Mouse (Mus musculus) cerebellum, adult (tissue): ENCODE data around the gene Stxbp1.

Source experiments
- ATAC-seq: cut with Nextera tagmentation; 2 replicates; pipeline ENCODE4 v1.9.2; 2017; ENCODE audit warnings: mild to moderate bottlenecking, moderate library complexity, mixed read lengths; ENCODE audit not compliant: insufficient number of reproducible peaks, low FRiP score, low TSS enrichment

Gene Stxbp1

DNA sequence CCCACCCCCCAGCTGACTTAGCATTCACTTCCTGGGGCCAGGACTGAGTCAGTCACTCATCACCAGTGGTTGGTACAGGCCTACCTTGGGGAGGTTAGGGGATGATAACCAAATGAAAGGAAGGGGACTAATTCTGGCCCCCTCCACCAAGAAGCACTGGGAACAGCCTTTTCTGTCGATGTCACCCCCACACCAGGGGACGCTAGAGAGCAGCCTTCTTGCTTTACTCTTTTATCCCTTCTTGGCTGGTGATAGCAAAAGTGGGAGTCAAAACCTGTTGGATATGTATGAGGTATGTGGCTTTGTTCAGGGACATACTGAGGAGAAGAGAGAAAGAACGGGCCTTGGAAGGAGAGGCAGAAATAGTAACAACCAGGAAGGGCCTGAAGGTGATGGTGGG, 83.7 kb downstream of the Stxbp1 start:
- no peak for ATAC-seq

DNA sequence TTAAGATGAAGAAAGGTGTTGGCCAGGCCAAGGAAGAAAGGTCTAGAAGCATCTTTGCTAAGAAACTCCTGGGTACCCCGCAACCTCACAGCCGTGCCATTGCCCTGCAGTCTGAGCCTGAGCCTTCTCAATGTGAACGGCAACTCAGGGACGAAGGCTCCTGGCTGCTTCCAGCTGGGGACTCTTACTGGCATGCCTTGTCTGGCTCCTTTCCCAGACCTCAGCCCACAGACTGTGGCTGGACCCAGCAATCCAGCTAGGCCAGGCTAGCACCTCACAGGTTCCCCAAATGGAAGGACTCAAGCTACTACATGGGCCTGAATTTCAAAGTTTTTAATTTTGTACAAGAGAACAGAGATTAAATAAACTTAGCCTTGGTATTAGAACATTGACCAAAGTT, 85.2 kb downstream of the Stxbp1 start:
- no peak for ATAC-seq

DNA sequence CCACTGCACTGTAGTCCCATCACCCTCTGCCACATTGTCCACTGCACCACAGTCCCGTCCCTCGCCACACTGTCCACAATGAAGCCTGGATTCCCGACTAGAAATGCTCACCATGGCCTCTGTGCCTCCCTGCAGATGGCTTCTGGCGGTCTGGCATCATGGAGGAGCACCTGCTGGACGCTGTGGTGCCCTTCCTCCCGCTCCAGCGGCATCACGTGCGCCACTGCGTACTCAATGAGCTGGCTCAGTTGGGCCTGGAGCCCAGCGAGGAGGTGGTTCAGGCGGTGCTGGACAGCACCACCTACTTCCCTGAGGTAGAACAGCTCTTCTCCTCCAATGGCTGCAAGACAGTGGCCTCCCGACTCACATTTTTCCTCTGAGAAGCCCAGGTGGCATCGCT, 85.7 kb downstream of the Stxbp1 start:
- ATAC-seq, result no peak

DNA sequence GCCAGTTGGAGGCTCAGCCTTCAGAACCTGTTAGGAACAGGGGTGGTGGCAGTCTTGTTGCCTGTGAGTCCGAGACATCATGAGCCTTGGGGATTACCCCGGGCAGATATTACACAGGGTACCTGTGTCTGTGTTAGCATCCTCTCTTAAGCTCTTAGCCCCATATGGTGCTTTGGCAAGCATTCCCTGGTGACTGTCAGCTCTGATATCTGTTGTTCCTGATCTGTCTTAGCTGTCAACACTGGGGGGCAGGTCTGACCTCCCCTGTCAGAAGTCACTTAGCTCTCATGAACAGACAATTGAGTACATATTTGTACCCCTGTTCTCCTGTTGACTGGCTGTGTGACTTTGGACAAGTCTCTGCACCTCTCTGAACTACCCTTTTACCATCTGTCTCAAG, 88.0 kb downstream of the Stxbp1 start:
- ATAC-seq, result no peak

DNA sequence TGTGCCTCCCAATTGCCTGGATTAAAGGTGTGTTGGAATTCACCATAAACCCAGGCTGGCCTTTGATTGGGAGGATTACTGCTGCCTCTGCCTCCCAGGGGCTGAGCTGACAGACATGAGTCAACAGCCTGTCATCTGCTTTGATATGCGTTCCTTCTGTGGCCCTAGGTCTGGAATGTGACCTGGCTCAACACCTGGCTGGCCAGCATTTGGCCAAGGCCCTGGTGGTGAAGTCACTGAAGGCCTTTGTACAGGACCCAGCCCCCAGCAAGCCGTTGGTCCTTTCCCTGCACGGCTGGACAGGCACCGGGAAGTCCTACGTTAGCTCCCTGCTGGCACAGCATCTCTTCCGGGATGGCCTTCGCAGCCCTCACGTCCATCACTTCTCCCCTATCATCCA, 88.5 kb downstream of the Stxbp1 start:
- ATAC-seq, result no peak

DNA sequence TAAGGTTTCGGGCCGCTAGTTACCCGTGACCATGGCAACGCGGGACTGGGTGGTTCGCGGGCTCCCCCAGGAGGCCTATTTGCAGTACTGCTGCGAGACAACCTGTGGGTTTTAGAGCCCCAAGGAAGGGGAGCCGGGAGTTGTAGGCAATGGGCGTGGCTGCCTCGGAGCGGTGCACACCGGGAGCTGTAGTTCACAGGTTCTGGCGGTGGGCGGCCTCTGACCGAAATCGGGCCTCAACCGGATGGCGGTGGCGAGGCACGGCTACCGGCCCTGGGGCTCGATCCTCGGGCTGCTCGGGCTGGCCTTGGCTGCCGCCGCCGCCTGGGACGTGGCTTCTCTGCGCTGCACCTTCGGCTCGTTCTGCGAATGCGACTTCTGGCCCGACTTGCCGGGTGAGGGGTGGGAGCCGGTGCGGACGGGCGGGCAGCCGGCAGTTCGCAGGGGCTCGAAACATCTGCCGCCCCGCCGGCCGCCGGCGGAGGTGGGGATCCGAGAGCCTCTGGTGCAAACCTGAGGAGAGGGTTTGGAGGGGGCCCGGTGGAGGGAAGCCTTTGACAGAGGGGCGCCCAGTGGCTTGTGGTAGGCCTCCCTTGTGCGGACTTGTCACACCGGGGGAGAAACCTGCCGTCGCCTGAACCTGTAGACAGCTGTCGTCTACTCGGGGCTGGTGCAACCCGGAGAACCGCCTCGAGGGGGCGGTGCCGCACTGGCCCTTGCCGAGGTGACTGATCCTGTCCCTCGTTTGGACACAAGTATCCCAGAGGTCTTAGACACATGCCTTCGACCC, 89.8 kb downstream of the Stxbp1 start, which contains the start of gene Tor2a:
TSS of gene Tor2a (plus strand) at position 179 of the 790 bp plus-strand sequence.
- peak; percentile 92 for ATAC-seq

DNA sequence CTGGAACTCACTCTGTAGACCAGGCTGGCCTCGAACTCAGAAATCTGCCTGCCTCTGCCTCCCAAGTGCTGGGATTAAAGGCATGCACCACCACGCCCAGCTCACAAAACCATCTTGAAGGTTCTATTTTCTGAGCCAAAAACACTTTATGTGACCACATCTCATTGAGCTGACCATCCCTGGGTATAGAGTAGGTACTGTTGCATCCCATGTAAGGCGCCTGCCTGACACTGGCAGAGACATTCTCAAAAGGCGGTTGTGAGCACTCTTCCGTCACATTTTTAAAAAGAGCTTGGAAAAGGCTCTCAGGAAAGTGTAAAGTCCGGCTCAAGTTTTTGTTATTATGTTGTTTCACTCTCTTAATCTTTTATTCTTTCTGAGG, 90.4 kb downstream of the Stxbp1 start:
- 0 out of 2 replicates have a peak, but pooled peaks have one; percentile 2 for ATAC-seq

DNA sequence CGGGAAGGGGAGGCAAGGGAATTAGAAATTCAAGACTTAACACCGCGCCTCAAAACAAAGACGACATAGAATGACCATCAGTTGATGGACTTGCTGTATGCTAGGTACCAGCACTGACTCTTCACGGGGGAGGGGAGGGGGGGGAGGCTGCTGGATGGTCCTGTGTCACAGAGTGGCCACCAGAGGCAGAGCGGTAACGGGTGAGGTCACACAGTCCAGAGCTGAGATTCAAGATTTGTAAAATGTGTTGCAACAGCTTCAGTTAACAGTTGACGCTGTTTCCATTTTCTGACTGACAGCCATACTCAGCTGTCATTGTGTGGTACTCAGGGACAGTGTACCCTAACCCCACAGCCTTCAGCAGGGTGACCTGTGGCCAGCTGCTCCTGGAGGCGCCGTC, 94.9 kb downstream of the Stxbp1 start:
- no peak for ATAC-seq

DNA sequence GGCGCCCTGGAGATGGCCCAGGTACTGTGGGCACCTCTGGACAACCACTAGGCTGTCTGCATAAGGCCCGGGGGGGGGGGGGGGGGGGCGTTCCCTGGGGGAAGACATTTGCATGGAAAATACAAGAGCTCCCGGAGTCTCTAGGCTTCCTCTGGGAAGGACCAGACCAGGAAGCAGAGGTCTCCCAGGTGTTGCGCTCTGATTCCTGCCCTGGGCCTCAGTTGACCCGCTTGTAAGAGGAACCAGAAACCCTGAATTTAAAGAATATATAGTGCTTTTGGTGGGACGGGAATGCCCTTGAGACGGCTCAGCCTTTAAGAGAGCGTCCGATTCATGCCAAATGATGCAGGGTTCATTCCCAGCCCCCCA, 95.4 kb downstream of the Stxbp1 start:
- no peak for ATAC-seq

DNA sequence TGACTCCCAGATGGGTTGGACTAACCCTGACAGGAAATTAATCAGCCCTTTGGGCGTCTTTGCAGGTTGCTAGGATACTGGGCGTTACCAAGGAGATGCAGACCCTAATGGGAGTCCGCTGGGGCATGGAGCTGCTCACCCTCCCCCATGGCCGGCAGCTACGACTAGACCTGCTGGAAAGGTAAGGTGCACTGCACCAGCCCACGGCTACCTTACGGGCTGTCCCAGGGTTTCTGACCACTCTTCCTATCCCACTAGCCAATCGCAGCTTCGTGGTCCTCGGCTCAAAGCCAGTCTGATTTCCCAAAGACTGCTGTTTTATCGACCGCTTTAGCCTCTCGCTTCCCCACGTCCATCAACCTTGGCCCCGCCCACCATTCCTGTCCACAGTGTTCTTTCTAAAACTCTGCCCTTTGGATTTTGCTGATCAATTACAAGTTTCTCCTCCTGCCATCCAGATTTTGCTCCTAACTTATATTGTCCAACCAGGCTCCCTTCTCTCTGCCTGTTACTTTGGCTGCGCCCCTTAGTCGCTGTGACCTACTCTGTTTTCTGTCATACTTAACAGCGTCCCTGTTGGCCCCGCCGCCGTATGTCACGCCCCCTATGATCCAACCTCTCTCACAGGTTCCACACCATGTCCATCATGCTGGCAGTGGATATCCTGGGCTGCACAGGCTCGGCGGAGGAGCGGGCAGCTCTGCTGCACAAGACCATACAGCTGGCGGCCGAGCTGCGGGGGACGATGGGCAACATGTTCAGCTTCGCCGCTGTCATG, 96.0 kb downstream of the Stxbp1 start:
- no peak for ATAC-seq

DNA sequence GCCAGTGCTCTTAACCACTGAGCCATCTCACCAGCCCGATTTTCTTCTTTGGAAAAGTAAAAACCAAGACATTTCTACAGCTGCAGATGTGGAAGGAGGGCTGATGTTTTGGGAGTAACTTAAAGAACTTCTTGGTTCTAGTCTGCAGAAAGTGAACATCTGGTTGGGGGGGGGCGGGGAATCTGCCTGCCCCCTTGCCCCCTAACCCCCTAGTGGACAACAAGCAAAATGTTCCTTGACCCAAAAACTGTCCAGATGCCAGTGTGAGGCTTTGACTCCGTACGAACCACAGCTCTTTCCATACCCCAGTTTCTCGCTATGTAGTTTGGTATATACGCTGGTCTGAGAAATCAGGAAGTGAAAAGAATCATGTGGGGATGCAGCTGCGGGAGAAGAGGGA, 96.8 kb downstream of the Stxbp1 start:
- no peak for ATAC-seq

DNA sequence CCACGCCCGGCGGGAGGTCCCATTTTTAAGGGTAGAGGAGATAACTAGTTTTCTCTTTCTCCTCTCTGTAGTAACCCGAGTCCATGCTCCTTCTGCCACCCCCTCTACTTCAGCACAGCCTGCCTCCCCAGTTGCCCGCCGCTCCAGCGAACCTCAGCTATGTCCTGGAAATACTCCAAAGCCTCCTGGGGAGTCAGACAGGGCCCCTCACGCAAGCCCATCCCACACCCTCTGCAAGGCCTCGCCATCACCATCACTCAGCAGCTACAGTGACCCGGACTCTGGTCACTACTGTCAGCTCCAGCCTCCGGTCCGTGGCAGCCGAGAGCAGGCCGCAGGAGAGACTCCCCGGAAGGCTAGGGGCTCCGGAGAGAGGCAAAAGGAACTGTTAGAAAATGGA, 98.0 kb downstream of the Stxbp1 start:
- no peak for ATAC-seq

DNA sequence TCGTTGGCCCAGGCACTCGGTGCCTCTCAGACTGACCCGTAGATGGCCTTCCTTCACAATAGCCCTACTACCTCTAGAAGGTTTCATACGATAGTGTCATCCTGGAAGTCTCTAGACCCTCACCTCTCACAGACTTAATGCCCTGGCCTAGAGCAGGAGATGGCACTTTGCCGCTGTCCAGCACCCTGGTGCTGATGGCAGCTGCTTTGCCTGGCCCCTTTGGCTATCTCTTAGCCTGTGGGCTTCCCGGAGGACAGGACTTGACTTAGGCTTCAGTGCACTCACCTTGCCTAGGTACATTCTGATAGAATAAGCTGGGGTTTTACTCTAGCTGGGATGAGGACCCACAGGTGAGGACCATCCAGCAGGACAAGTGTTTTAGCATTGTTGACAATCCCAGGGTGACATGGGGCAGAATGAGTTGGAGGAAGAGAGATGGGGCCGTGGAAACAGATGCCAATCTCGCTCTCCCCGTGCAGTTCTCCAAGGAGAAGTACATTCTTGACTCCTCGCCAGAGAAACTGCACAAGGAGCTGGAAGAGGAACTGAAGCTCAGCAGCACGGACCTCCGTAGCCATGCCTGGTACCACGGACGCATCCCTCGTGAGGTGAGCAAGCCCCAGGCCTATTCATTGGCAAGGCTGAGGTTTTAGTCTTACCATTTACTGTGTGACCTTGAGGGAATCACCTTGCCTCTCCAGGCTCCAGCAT, 102.6 kb downstream of the Stxbp1 start:
- no peak for ATAC-seq

DNA sequence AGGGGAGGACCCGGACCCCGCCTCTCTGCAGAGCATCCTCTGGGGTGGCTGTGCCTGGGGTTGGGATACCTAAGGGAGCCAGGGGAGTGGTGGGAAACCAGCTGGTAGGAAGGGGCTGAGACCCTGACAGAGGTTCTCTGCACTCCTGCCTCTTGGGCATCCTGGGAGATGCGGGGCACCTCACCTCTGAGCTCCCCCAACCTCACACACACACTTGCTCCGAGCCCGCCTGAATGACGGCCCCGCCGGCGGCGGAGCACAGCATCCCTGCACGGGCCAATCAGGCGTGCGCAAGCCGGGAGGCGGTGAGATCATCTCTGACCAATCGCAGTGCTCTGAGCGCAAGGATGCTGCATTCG, 104.9 kb downstream of the Stxbp1 start:
- peak; percentile 91 for ATAC-seq

DNA sequence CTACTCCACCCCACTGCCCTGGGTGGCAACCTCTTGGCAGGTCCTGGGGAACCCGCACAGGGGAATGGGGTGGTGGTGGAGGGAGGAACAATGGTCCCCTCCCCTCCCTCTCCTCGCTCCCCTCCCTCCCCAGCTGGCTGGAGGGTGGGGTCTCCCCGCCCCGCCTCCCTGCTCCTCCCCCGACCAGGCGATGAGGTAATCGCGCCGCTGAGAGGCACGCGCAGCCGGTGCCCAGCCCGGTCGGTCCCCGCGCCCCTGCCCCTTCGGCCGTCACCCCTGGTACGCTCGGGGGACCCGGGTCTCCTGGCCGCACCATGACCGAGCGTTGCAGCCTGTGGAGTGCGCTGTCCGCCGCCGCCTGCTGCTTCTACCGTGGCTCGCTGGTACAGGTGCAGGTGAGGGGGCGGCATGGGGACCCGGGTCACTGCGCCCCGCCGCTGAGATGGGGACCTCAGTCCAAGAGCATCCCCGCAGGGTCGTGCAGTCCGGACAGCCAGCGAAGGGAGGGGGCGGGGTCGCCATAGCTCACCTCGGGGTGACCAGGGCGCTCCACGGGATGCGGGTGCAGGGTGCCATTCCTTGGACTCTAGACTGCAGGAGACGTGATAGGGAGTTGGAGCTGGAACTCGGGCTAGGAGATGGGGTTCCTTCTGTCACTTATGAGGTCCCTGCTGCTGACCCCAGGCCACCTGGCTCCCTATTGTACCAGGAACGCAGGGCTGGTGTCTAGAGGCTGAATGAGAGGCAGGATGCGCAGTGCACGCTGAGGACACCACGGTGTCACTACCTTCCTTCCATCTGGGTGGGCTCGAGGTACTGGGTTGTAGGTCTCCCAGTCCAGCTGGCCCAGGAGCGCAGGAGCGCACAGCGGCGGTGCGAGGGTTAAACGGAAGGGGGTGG, 105.5 kb downstream of the Stxbp1 start:
- ATAC-seq, result no peak; the same call in 1 of the 2 replicates

DNA sequence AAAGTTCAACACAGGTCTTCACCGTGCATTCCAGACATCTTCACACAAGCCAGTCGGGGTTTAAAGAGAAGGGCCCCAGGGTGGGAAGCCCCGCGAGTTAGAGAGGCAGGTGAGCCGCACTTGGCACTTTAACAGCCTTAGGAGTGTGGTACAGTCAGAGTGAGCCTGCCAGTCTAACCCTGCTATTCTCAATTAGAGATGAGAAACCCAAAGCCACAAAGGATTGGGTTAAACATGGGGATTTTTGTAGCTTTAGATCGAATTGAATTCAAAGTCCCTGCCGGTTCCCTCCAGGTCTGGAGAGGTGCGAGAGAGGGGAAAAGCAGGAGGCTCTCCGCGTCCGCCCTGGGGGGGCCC, 106.2 kb downstream of the Stxbp1 start, which contains the start of gene 6330409D20Rik:
TSS of gene 6330409D20Rik (minus strand) at position 101 of the 357 bp plus-strand sequence.
- ATAC-seq, result no peak

DNA sequence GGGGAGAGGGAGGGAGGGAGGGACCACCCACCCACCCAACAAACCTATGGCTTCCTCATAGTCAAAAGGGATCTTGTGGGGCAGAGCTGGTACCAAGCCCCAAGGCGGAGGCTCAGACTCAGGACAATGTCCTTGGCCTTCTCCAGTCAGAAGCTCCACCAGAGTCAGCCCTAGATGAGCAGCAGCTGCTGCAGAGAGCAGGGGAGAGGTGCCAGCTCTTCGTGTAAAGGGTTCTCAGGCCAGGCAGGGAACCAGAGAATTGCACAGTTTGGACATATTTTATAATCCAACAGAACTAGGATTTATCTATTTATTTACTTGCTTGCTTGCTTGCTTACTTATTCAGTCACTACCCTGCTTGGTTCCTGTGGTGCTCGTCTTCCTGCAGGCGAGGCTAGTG, 107.7 kb downstream of the Stxbp1 start:
- ATAC-seq, result no peak
